ENCODE assay signal across 9 mouse cellular contexts in the genomic region with DNA sequence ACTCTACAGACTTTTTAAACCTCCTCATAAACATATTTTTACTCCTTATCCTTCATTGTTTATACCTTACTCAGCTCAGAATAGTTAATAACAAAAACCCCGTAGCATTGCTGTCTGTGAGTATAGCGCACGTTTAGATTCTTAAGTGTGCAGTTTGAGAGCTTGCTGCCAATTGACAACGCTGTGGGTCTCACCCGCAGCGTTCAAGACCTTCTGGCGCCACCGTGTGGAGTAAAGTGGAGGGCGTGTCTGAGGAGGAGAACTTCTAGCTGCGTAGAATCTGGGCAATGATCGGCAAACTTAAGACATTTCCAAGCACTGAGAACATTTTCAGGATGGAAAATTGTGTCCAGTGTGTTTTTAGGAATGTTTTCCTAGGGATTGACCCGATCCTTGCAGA.
A peak's percentile ranks its signal among the peaks of the same experiment; 100 is the strongest.
DNase-seq lines count a peak whose midpoint lies in the region; ATAC-seq and TF ChIP-seq lines count a peak whose summit lies in the region.
"Had no signal": no experiment of that assay in that cellular context is flagged by ENCODE, and none has a peak within 500 bp of the region (broad histone marks: within the 10 kb centered on the region; RNA-seq: fewer than 3 reads in every experiment).

No protein-coding gene starts in this region.

- H3K9me3 ChIP-seq in liver, embryonic 14.5 days (ENCODE audit: control insufficient read depth, low read length): no peaks in the 10 kb centered on the region
- no peaks in the 10 kb centered on the region for H3K9me3 ChIP-seq in neural tube, embryonic 14.5 days (ENCODE audit: control insufficient read depth, low read length)
- H3K9me3 ChIP-seq: embryonic facial prominence, embryonic 15.5 days had no signal

- no peak overlapping the region for H3K4me2 ChIP-seq in liver, embryonic 14.5 days (ENCODE audit: low read depth)
- H3K4me2 ChIP-seq in neural tube, embryonic 14.5 days (ENCODE audit: low read depth, low read length): no peak overlapping the region
- H3K4me2 ChIP-seq: embryonic facial prominence, embryonic 15.5 days had no signal

- peak; percentile 75 for DNase-seq in 416B (ENCODE audit: low read depth)
- DNase-seq in adrenal gland, adult (ENCODE audit: inconsistent age in 2 of 2, low spot score in 1 of 2): peak; percentile 82 to 94
- peak; percentile 90 for DNase-seq in embryo, embryonic 10 days (ENCODE audit: low spot score)
- DNase-seq in gastrocnemius, postnatal 36 days: peak; percentile 66 to 72
- peak; percentile 91 for DNase-seq in kidney, postnatal 10 days
- DNase-seq in liver, embryonic 14.5 days (ENCODE audit: low read depth in 3 of 3, low spot score in 3 of 3): peak; percentile 9 to 35 (median 15)
- DNase-seq in telencephalon, adult 2 months (ENCODE audit: low read depth, low spot score): peak; percentile 65

- H3K4me3 ChIP-seq in liver, embryonic 14.5 days (ENCODE audit: insufficient read depth in 1 of 2, low read depth in 2 of 2, low read length in 2 of 2): no peak overlapping the region
- H3K4me3 ChIP-seq in neural tube, embryonic 14.5 days (ENCODE audit: low read depth, low read length): no peak overlapping the region
- H3K4me3 ChIP-seq: embryonic facial prominence, embryonic 15.5 days had no signal

- no peak overlapping the region for H3K27ac ChIP-seq in liver, embryonic 14.5 days
- no peak overlapping the region for H3K27ac ChIP-seq in neural tube, embryonic 14.5 days (ENCODE audit: low read depth, low read length)
- H3K27ac ChIP-seq: embryonic facial prominence, embryonic 15.5 days had no signal

- no peak for TF ChIP-seq EP300 in liver, embryonic 14.5 days (IDR thresholded peaks at IDR 0.05; ENCODE audit: low read depth)

- H3K4me1 ChIP-seq in liver, embryonic 14.5 days (replicated peaks; ENCODE audit: control insufficient read depth in 2 of 2, insufficient read depth in 2 of 2, low read length in 1 of 2): no peaks in the 10 kb centered on the region
- no peaks in the 10 kb centered on the region for H3K4me1 ChIP-seq in neural tube, embryonic 14.5 days (ENCODE audit: control insufficient read depth, insufficient read depth, low read length)
- H3K4me1 ChIP-seq: embryonic facial prominence, embryonic 15.5 days had no signal

- H3K27me3 ChIP-seq in liver, embryonic 14.5 days (ENCODE audit: control insufficient read depth, insufficient read depth, low read length): no peaks in the 10 kb centered on the region
- no peaks in the 10 kb centered on the region for H3K27me3 ChIP-seq in neural tube, embryonic 14.5 days (ENCODE audit: control insufficient read depth, insufficient read depth, low read length)
- H3K27me3 ChIP-seq: embryonic facial prominence, embryonic 15.5 days had no signal

- 8% methylated on average over 12 of the region's 12 CpGs for WGBS in liver, embryonic 14.5 days (ENCODE audit: insufficient replicate concordance)
- 11% methylated on average over 12 of the region's 12 CpGs for WGBS in neural tube, embryonic 14.5 days

- TF ChIP-seq CTCF in liver, embryonic 14.5 days (IDR thresholded peaks at IDR 0.05; ENCODE audit: low read depth): peak; percentile 83

- ATAC-seq in liver, embryonic 14.5 days (ENCODE audit: insufficient read depth): no peak
- peak; percentile 81; the same call in 1 of the 2 replicates for ATAC-seq in neural tube, embryonic 14.5 days (ENCODE audit: low read depth)

- H3K36me3 ChIP-seq in liver, embryonic 14.5 days (replicated peaks; ENCODE audit: control insufficient read depth, insufficient read depth, low read depth): no peaks in the 10 kb centered on the region
- H3K36me3 ChIP-seq in neural tube, embryonic 14.5 days (ENCODE audit: control insufficient read depth, insufficient read depth, low read length): no peaks in the 10 kb centered on the region; the same call in 1 of the 2 replicates
- H3K36me3 ChIP-seq: embryonic facial prominence, embryonic 15.5 days had no signal

- intact Hi-C loops in gastrocnemius, postnatal 36 days (cut with DNase I): loop anchor here (2.0 to 10.0 kb wide), 2 partner anchors 122 to 570 kb away; no protein-coding TSS in a partner anchor

- no peak overlapping the region for H3K9ac ChIP-seq in liver, embryonic 14.5 days (replicated peaks)
- no peak overlapping the region for H3K9ac ChIP-seq in neural tube, embryonic 14.5 days (replicated peaks; ENCODE audit: low read depth, low read length)
- H3K9ac ChIP-seq: embryonic facial prominence, embryonic 15.5 days had no signal

Comparison
In these comparisons a context has a peak if more than half of its experiments do, and no peak if none do; other contexts are left out.
1. DNase-seq: peak in every context shown above with its lines; median percentile 91 in kidney, postnatal 10 days; 90 in embryo, embryonic 10 days; 88 in adrenal gland, adult; 75 in 416B; 69 in gastrocnemius, postnatal 36 days; 65 in telencephalon, adult 2 months; 15 in liver, embryonic 14.5 days.